Mouse (Mus musculus) testis, adult 2 months (tissue): ENCODE results near the gene Vmn1r30. TPM values are rescaled to one million over a fixed set of nuclear protein-coding genes. Genes with fewer than 3 reads are reported as not detected.

Experiments
- H3K27ac ChIP-seq: fragments of 200-500 bp; 2 replicates; pipeline ENCODE4 v1.5.1; 2012; ENCODE audit warnings: low read depth, low read length; ENCODE audit not compliant: control insufficient read depth, insufficient read depth
- H3K27me3 ChIP-seq: fragments of 200-500 bp; 2 replicates; pipeline ENCODE4 v1.6.1; 2012; ENCODE audit warnings: mild to moderate bottlenecking, low read length, moderate library complexity; ENCODE audit not compliant: control insufficient read depth, insufficient read depth
- H3K36me3 ChIP-seq: fragments of 200-500 bp; 2 replicates; pipeline ENCODE4 v1.6.1; 2012; ENCODE audit warnings: mild to moderate bottlenecking, low read length; ENCODE audit not compliant: control insufficient read depth, insufficient read depth
- H3K4me1 ChIP-seq: fragments of 200-500 bp; 2 replicates; pipeline ENCODE4 v1.6.1; 2012; ENCODE audit warnings: low read length; ENCODE audit not compliant: control insufficient read depth, insufficient read depth
- H3K4me3 ChIP-seq: fragments of 200-500 bp; 2 replicates; pipeline ENCODE4 v1.5.1; 2012; ENCODE audit warnings: low read depth, mild to moderate bottlenecking, low read length, moderate library complexity, mixed read lengths; ENCODE audit not compliant: control insufficient read depth
- CTCF ChIP-seq: fragments of 200-500 bp; IDR thresholded peaks from 2 replicates; pipeline ENCODE4 v1.5.1; 2012; ENCODE audit warnings: low read depth, mild to moderate bottlenecking, inconsistent platforms, low read length, moderate library complexity; ENCODE audit not compliant: control insufficient read depth, insufficient read depth, insufficient replicate concordance
- POLR2A ChIP-seq: fragments of 200-500 bp; IDR thresholded peaks from 2 replicates; pipeline ENCODE4 v1.6.1; 2012; ENCODE audit warnings: low read depth, mild to moderate bottlenecking, inconsistent platforms, low read length, moderate library complexity; ENCODE audit not compliant: control insufficient read depth
- polyA plus RNA-seq: library from polyadenylated mRNA; depleted of rRNA; stranded (reverse); fragments of >200 nt; gene quantifications from 2 replicates; pipeline ENCODE4 v1.2.3, GENCODE M21; 2012; rRNA removed

Vmn1r30 gene
- polyA plus RNA-seq = 0.20 and 0.41 TPM in 2 replicates

- Histone ChIP-seq H3K4me3 (no peak within 1 kb of the TSS), H3K4me1 (no peaks in the 10 kb centered on the region), H3K27ac (no peak within 1 kb of the TSS), H3K27me3 (no peaks in the 10 kb centered on the region), H3K36me3 (no peaks in the 10 kb centered on the region)
- TF ChIP-seq CTCF (no peak), POLR2A (no peak)
These were observed at the start of gene Vmn1r30 for GRCm38 (mm10) chr6:58443285-58443684. Gene Vmn1r30, minus strand, starts transcription at chr6:58443385.

GRCm38 (mm10) chr6:58475230-58475629 is 32.0 kb upstream of the Vmn1r30 start, which contains the start of gene Vmn1r31:
Gene Vmn1r31, minus strand, starts transcription at chr6:58475330.
- Histone ChIP-seq H3K27ac (no peak within 1 kb of the TSS), H3K4me3 (no peak within 1 kb of the TSS), H3K27me3 (no peaks in the 10 kb centered on the region), H3K36me3 (no peaks in the 10 kb centered on the region), H3K4me1 (no peaks in the 10 kb centered on the region)
- TF ChIP-seq POLR2A = no peak
- no peak for TF ChIP-seq CTCF

Other genes with a start within 250 kb of the Vmn1r30 start
- gene Vmn1r27, start 224.6 kb downstream of the Vmn1r30 start, polyA plus RNA-seq = not detected in 2 replicates
- gene Vmn1r28, start 181.3 kb downstream of the Vmn1r30 start, polyA plus RNA-seq = not detected in 2 replicates
- gene Vmn1r29, start 141.8 kb downstream of the Vmn1r30 start, polyA plus RNA-seq = not detected in 2 replicates
- 0.07 and 0.16 TPM in 2 replicates for gene Vmn1r31, start 31.9 kb upstream of the Vmn1r30 start, polyA plus RNA-seq
- 17.1 and 20.5 TPM in 2 replicates for gene Abcg2, start 141.1 kb upstream of the Vmn1r30 start, polyA plus RNA-seq